Mouse (Mus musculus) liver, embryonic 13.5 days (tissue): Measurements from ENCODE around the gene Guca2a. TPM values are rescaled to one million over a fixed set of nuclear protein-coding genes. Genes with fewer than 3 reads are reported as not detected.
"Not testable (repeated sequence)": the region's sequence is repeated elsewhere in the genome, so short reads cannot be mapped to it uniquely, and the experiment has no call there.

ENCODE experiments used
- ATAC-seq: fragments of 200-750 bp; cut with Nextera tagmentation; 2 replicates; pipeline ENCODE4 v1.8.0; 2017; ENCODE audit warnings: low read depth, mild to moderate bottlenecking, moderate number of reproducible peaks, moderate library complexity
- DNase-seq: peaks from one replicate; pipeline ENCODE4 v3.0.0; 2022
- H3K27ac ChIP-seq: fragments of 300-500 bp; sonication (generic); 2 replicates; pipeline ENCODE4 v1.5.1; 2015; ENCODE audit warnings: moderate library complexity, mild to moderate bottlenecking, inconsistent platforms
- H3K27me3 ChIP-seq: fragments of 300-500 bp; sonication (generic); 2 replicates; pipeline ENCODE4 v1.6.1; 2015; ENCODE audit warnings: mild to moderate bottlenecking, inconsistent platforms
- H3K36me3 ChIP-seq: fragments of 300-500 bp; sonication (generic); 2 replicates; pipeline ENCODE4 v1.6.1; 2015; ENCODE audit warnings: mild to moderate bottlenecking, inconsistent platforms
- H3K4me1 ChIP-seq: fragments of 300-500 bp; sonication (generic); replicated peaks from 2 replicates; pipeline ENCODE4 v1.6.1; 2015; ENCODE audit warnings: inconsistent platforms
- H3K4me2 ChIP-seq: fragments of 300-500 bp; sonication (generic); 2 replicates; pipeline ENCODE4 v1.6.1; 2015; ENCODE audit warnings: inconsistent platforms, mild to moderate bottlenecking, moderate library complexity
- H3K4me3 ChIP-seq: fragments of 300-500 bp; sonication (generic); replicated peaks from 2 replicates; pipeline ENCODE4 v1.5.1; 2015; ENCODE audit warnings: mild to moderate bottlenecking, inconsistent platforms
- H3K9ac ChIP-seq: fragments of 300-500 bp; sonication (generic); 2 replicates; pipeline ENCODE4 v1.6.1; 2015; ENCODE audit warnings: mild to moderate bottlenecking, inconsistent platforms
- H3K9me3 ChIP-seq: fragments of 300-500 bp; sonication (generic); replicated peaks from 2 replicates; pipeline ENCODE4 v1.6.1; 2016; ENCODE audit warnings: inconsistent platforms
- WGBS: fragments of 180-500 bp; shearing (Covaris S2); methylation state at CpG from one replicate; pipeline ENCODE4 v1.1.7; 2015; ENCODE audit not compliant: insufficient replicate concordance; 5-methylcytosine and 5-hydroxymethylcytosine counted together
- polyA plus RNA-seq: library from polyadenylated mRNA; unstranded; fragments of >200 nt; fragmentation: Nextera tagmentation; extraction: Ambion mirVana; gene quantifications from 2 replicates; pipeline ENCODE4 v1.2.1, GENCODE M21; 2015

Guca2a gene
- polyA plus RNA-seq, 1 experiment from 2014 or later = not detected

- H3K4me2 ChIP-seq = no peak overlapping the region
- no peak overlapping the region for H3K27ac ChIP-seq
- H3K4me1 ChIP-seq = peaks cover 16% of the 10 kb centered on the region
- no peak for ATAC-seq
- no peak overlapping the region for H3K4me3 ChIP-seq
- WGBS = 78% methylated on average over 4 of the region's 4 CpGs
- peaks cover 39% of the 10 kb centered on the region for H3K36me3 ChIP-seq
- DNase-seq = no peak
- H3K9ac ChIP-seq = no peak overlapping the region
- no peaks in the 10 kb centered on the region for H3K27me3 ChIP-seq
- H3K9me3 ChIP-seq = no peaks in the 10 kb centered on the region
These were observed 10.2 kb upstream of the Guca2a start for GRCm38 (mm10) chr4:119627317-119627716.

GRCm38 (mm10) chr4:119628363-119628762, 9.1 kb upstream of the Guca2a start:
- 70% methylated on average over 4 of the region's 4 CpGs for WGBS
- peaks cover 31% of the 10 kb centered on the region for H3K36me3 ChIP-seq
- H3K27me3 ChIP-seq, H3K4me2 ChIP-seq, H3K27ac ChIP-seq, H3K9me3 ChIP-seq, DNase-seq, H3K9ac ChIP-seq, ATAC-seq, H3K4me3 ChIP-seq: not testable (repeated sequence)
- H3K4me1 ChIP-seq = peaks cover 21% of the 10 kb centered on the region

GRCm38 (mm10) chr4:119631115-119631919, 6.2 kb upstream of the Guca2a start:
- Histone ChIP-seq H3K9ac (no peak overlapping the region), H3K27me3 (no peaks in the 10 kb centered on the region), H3K36me3 (peaks cover 17% of the 10 kb centered on the region), H3K9me3 (no peaks in the 10 kb centered on the region), H3K4me3 (no peak overlapping the region), H3K27ac (peak overlapping the region; percentile 8; the same call in 1 of the 2 replicates), H3K4me1 (peaks cover 27% of the 10 kb centered on the region), H3K4me2 (no peak overlapping the region)
- no peak for DNase-seq
- 49% methylated on average over 11 of the region's 11 CpGs for whole genome bisulfite sequencing
- ATAC-seq = peak; percentile 50

- H3K9ac ChIP-seq = no peak overlapping the region
- no peaks in the 10 kb centered on the region for H3K27me3 ChIP-seq
- H3K9me3 ChIP-seq = no peaks in the 10 kb centered on the region
- no peak for ATAC-seq
- no peak for DNase-seq
- peaks cover 30% of the 10 kb centered on the region for H3K4me1 ChIP-seq
- no peak overlapping the region for H3K4me2 ChIP-seq
- peaks cover 17% of the 10 kb centered on the region for H3K36me3 ChIP-seq
- 48% methylated on average over 7 of the region's 7 CpGs for WGBS
- H3K27ac ChIP-seq = no peak overlapping the region
- no peak overlapping the region for H3K4me3 ChIP-seq
These were observed 4.8 kb upstream of the Guca2a start for GRCm38 (mm10) chr4:119632721-119633120.

- no peak overlapping the region for H3K9ac ChIP-seq
- DNase-seq = no peak
These were observed 4.2 kb upstream of the Guca2a start for GRCm38 (mm10) chr4:119633342-119633741.

GRCm38 (mm10) chr4:119633948-119634347, 3.6 kb upstream of the Guca2a start:
- H3K4me2 ChIP-seq = no peak overlapping the region
- H3K9me3 ChIP-seq = no peaks in the 10 kb centered on the region
- H3K27ac ChIP-seq = no peak overlapping the region
- H3K4me3 ChIP-seq = no peak overlapping the region
- no peak overlapping the region for H3K9ac ChIP-seq
- peaks cover 30% of the 10 kb centered on the region for H3K4me1 ChIP-seq
- H3K36me3 ChIP-seq = peaks cover 14% of the 10 kb centered on the region
- DNase-seq (no peak), ATAC-seq (no peak)
- no peaks in the 10 kb centered on the region for H3K27me3 ChIP-seq
- WGBS = 83% methylated on average over 3 of the region's 3 CpGs

More at GRCm38 (mm10) chr4:119633342-119633741, 4.2 kb upstream of the Guca2a start:
- H3K4me2 ChIP-seq = no peak overlapping the region
- H3K4me1 ChIP-seq = peaks cover 30% of the 10 kb centered on the region
- no peaks in the 10 kb centered on the region for H3K9me3 ChIP-seq
- WGBS = 64% methylated on average over 7 of the region's 7 CpGs
- peaks cover 14% of the 10 kb centered on the region for H3K36me3 ChIP-seq
- H3K4me3 ChIP-seq = no peak overlapping the region
- H3K27me3 ChIP-seq = no peaks in the 10 kb centered on the region
- ATAC-seq = no peak
- no peak overlapping the region for H3K27ac ChIP-seq

GRCm38 (mm10) chr4:119634908-119635660, 2.4 kb upstream of the Guca2a start:
- no peak for ATAC-seq
- Histone ChIP-seq H3K36me3 (peaks cover 2% of the 10 kb centered on the region), H3K4me2 (no peak overlapping the region), H3K27ac (no peak overlapping the region), H3K27me3 (no peaks in the 10 kb centered on the region), H3K4me1 (peaks cover 30% of the 10 kb centered on the region), H3K9me3 (no peaks in the 10 kb centered on the region), H3K4me3 (no peak overlapping the region), H3K9ac (no peak overlapping the region)
- WGBS = 52% methylated on average over 6 of the region's 6 CpGs
- no peak for DNase-seq

- Histone ChIP-seq H3K9ac (no peak overlapping the region), H3K27me3 (no peaks in the 10 kb centered on the region), H3K4me3 (no peak overlapping the region), H3K9me3 (no peaks in the 10 kb centered on the region), H3K27ac (no peak overlapping the region), H3K36me3 (no peaks in the 10 kb centered on the region), H3K4me2 (no peak overlapping the region), H3K4me1 (peaks cover 29% of the 10 kb centered on the region)
- ATAC-seq (no peak), DNase-seq (no peak)
- 52% methylated on average over 8 of the region's 8 CpGs for WGBS
These were observed 1.8 kb upstream of the Guca2a start for GRCm38 (mm10) chr4:119635686-119636085.

- ATAC-seq = no peak
- Histone ChIP-seq H3K4me3 (no peak overlapping the region), H3K9me3 (no peaks in the 10 kb centered on the region), H3K9ac (no peak overlapping the region), H3K4me2 (no peak overlapping the region), H3K4me1 (peaks cover 19% of the 10 kb centered on the region), H3K27me3 (no peaks in the 10 kb centered on the region), H3K27ac (no peak overlapping the region), H3K36me3 (no peaks in the 10 kb centered on the region)
- no peak for DNase-seq
- 66% methylated on average over 7 of the region's 7 CpGs for WGBS
These were observed 773 bp upstream of the Guca2a start for GRCm38 (mm10) chr4:119636731-119637130.

- Histone ChIP-seq H3K9ac (no peak overlapping the region), H3K4me1 (peaks cover 11% of the 10 kb centered on the region; the same call in 1 of the 2 replicates), H3K4me2 (no peak overlapping the region), H3K9me3 (no peaks in the 10 kb centered on the region; the same call in 1 of the 2 replicates), H3K36me3 (no peaks in the 10 kb centered on the region), H3K27ac (no peak overlapping the region), H3K27me3 (no peaks in the 10 kb centered on the region), H3K4me3 (no peak overlapping the region)
- DNase-seq (no peak), ATAC-seq (no peak)
- 58% methylated on average over 6 of the region's 6 CpGs for WGBS
These were observed 442 bp downstream of the Guca2a start for GRCm38 (mm10) chr4:119637946-119638345.

- H3K9me3 ChIP-seq = no peaks in the 10 kb centered on the region; the same call in 1 of the 2 replicates
- WGBS = 55% methylated on average over 11 of the region's 11 CpGs
- no peak overlapping the region for H3K27ac ChIP-seq
- no peaks in the 10 kb centered on the region for H3K27me3 ChIP-seq
- no peak for DNase-seq
- ATAC-seq = no peak
- no peak overlapping the region for H3K9ac ChIP-seq
- H3K4me3 ChIP-seq = no peak overlapping the region
- H3K36me3 ChIP-seq = no peaks in the 10 kb centered on the region
- peaks cover 7% of the 10 kb centered on the region; the same call in 1 of the 2 replicates for H3K4me1 ChIP-seq
- H3K4me2 ChIP-seq = no peak overlapping the region
These were observed 1.2 kb downstream of the Guca2a start for GRCm38 (mm10) chr4:119638656-119639055.
